Mouse (Mus musculus) MEL (cell line): ENCODE measurements at regions not wholly inside any gene's neighbourhood (a gene's known extent, or its start where the extent isn't known, plus 50 kb on each side); places are given as distances from the start of the nearest gene placed in this dataset.

ENCODE experiments used
- DNase-seq: peaks from one replicate; pipeline ENCODE4 v3.0.0; 2011; ENCODE audit warnings: low read depth, low spot score
- H3K27ac ChIP-seq: 2 replicates; pipeline ENCODE4 v1.5.1; 2012; ENCODE audit warnings: low read depth, mild to moderate bottlenecking, control low read depth, low read length, moderate library complexity; ENCODE audit not compliant: control insufficient read depth
- H3K27me3 ChIP-seq, 2 experiments: fragments of 150-350 bp in 1 of 2; sonication (generic) in 1 of 2; 2 replicates each; pipeline ENCODE4 v1.6.1; 2012; ENCODE audit warnings: low read length in 2 of 2, mild to moderate bottlenecking in 2 of 2, improper control_type of control experiment in 1 of 2, moderate library complexity in 1 of 2; ENCODE audit not compliant: insufficient read depth in 2 of 2, control insufficient read depth in 1 of 2
- H3K36me3 ChIP-seq, 2 experiments: 2 replicates each; pipeline ENCODE4 v1.6.1; 2012 to 2014; ENCODE audit warnings: low read length in 2 of 2, improper control_type of control experiment in 1 of 2, inconsistent platforms in 1 of 2, mild to moderate bottlenecking in 1 of 2; ENCODE audit not compliant: insufficient read depth in 2 of 2, control insufficient read depth in 1 of 2
- H3K4me1 ChIP-seq, 2 experiments: fragments of 150-350 bp in 1 of 2; sonication (generic) in 1 of 2; 2 replicates each; pipeline ENCODE4 v1.6.1; 2012; ENCODE audit warnings: low read length in 2 of 2, improper control_type of control experiment in 1 of 2, mild to moderate bottlenecking in 1 of 2; ENCODE audit not compliant: insufficient read depth in 2 of 2, control insufficient read depth in 1 of 2
- H3K4me3 ChIP-seq, 2 experiments: fragments of 150-350 bp in 1 of 2; sonication (generic) in 1 of 2; 2 replicates each; pipeline ENCODE4 v1.5.1; 2012; ENCODE audit warnings: low read depth in 2 of 2, low read length in 2 of 2, mild to moderate bottlenecking in 2 of 2, moderate library complexity in 2 of 2, control low read depth in 1 of 2, improper control_type of control experiment in 1 of 2; ENCODE audit not compliant: control insufficient read depth in 1 of 2, insufficient read depth in 1 of 2
- H3K79me2 ChIP-seq: 2 replicates; pipeline ENCODE4 v1.6.1; 2012; ENCODE audit warnings: mild to moderate bottlenecking, low read length, moderate library complexity; ENCODE audit not compliant: control insufficient read depth, poor library complexity, insufficient read depth
- H3K9ac ChIP-seq: 2 replicates; pipeline ENCODE4 v1.6.1; 2012; ENCODE audit warnings: low read depth, mild to moderate bottlenecking, control low read depth, low read length, moderate library complexity; ENCODE audit not compliant: control insufficient read depth, poor library complexity, severe bottlenecking
- H3K9me3 ChIP-seq: fragments of 150-350 bp; sonication (generic); replicated peaks from 2 replicates; pipeline ENCODE4 v1.6.1; 2012; ENCODE audit warnings: mild to moderate bottlenecking, low read length, improper control_type of control experiment, moderate library complexity; ENCODE audit not compliant: insufficient read depth
- BHLHE40 ChIP-seq: IDR thresholded peaks from 2 replicates; pipeline ENCODE4 v1.6.1; 2012; ENCODE audit warnings: low read depth, mild to moderate bottlenecking, inconsistent platforms, low read length, improper control_type of control experiment, borderline replicate concordance
- CHD1 ChIP-seq: IDR thresholded peaks from 2 replicates; pipeline ENCODE4 v1.6.1; 2012; ENCODE audit warnings: low read depth, mild to moderate bottlenecking, inconsistent platforms, low read length, improper control_type of control experiment
- CTCF ChIP-seq, 3 experiments: IDR thresholded peaks in 2 of 3; conservative IDR thresholded peaks in 1 of 3; 2 replicates each; pipeline ENCODE4 v1.5.1; 2011 to 2012; ENCODE audit warnings: low read length in 3 of 3, low read depth in 2 of 3, mild to moderate bottlenecking in 2 of 3, improper control_type of control experiment in 1 of 3, inconsistent platforms in 1 of 3, mixed read lengths in 1 of 3, moderate library complexity in 1 of 3; ENCODE audit not compliant: control insufficient read depth in 1 of 3, insufficient read depth in 1 of 3, poor library complexity in 1 of 3, severe bottlenecking in 1 of 3
- EP300 ChIP-seq, 2 experiments: IDR thresholded peaks; 2 replicates each; pipeline ENCODE4 v1.6.1; 2011; ENCODE audit warnings: improper control_type of control experiment in 2 of 2, low read length in 2 of 2, low read depth in 1 of 2, mild to moderate bottlenecking in 1 of 2
- ETS1 ChIP-seq: IDR thresholded peaks from 2 replicates; pipeline ENCODE4 v1.6.1; 2012; ENCODE audit warnings: low read depth, mild to moderate bottlenecking, inconsistent platforms, low read length, improper control_type of control experiment, moderate library complexity
- GATA1 ChIP-seq: IDR thresholded peaks from 2 replicates; pipeline ENCODE4 v1.6.1; 2011; ENCODE audit warnings: low read depth, low read length, improper control_type of control experiment
- HCFC1 ChIP-seq: IDR thresholded peaks from 2 replicates; pipeline ENCODE4 v1.6.1; 2012; ENCODE audit warnings: low read depth, mild to moderate bottlenecking, inconsistent platforms, low read length, improper control_type of control experiment, moderate library complexity
- JUND ChIP-seq: IDR thresholded peaks from 2 replicates; pipeline ENCODE4 v1.6.1; 2011; ENCODE audit warnings: low read depth, mild to moderate bottlenecking, improper control_type of control experiment, low read length
- MAFK ChIP-seq: IDR thresholded peaks from 2 replicates; pipeline ENCODE4 v1.6.1; 2011; ENCODE audit warnings: low read depth, mild to moderate bottlenecking, low read length, improper control_type of control experiment, borderline replicate concordance
- MAX ChIP-seq: IDR thresholded peaks from 2 replicates; pipeline ENCODE4 v1.6.1; 2011; ENCODE audit warnings: low read length, improper control_type of control experiment
- MAZ ChIP-seq: IDR thresholded peaks from 2 replicates; pipeline ENCODE4 v1.6.1; 2012; ENCODE audit warnings: low read depth, mild to moderate bottlenecking, inconsistent platforms, low read length, improper control_type of control experiment
- MYB ChIP-seq: IDR thresholded peaks from 2 replicates; pipeline ENCODE4 v1.6.1; 2011; ENCODE audit warnings: mild to moderate bottlenecking, low read depth, low read length, improper control_type of control experiment
- NELFE ChIP-seq: IDR thresholded peaks from 2 replicates; pipeline ENCODE4 v1.6.1; 2011; ENCODE audit warnings: low read depth, low read length, improper control_type of control experiment
- NRF1 ChIP-seq: IDR thresholded peaks from 2 replicates; pipeline ENCODE4 v1.6.1; 2014; ENCODE audit warnings: low read depth, mild to moderate bottlenecking, inconsistent platforms, low read length, improper control_type of control experiment, moderate library complexity; ENCODE audit not compliant: poor library complexity, insufficient read depth, severe bottlenecking
- POLR2A ChIP-seq, 2 experiments: IDR thresholded peaks; 2 replicates each; pipeline ENCODE4 v1.6.1; 2011 to 2012; ENCODE audit warnings: low read length in 2 of 2, mild to moderate bottlenecking in 2 of 2, control low read depth in 1 of 2, improper control_type of control experiment in 1 of 2, low read depth in 1 of 2, moderate library complexity in 1 of 2; ENCODE audit not compliant: control insufficient read depth in 1 of 2, insufficient read depth in 1 of 2, poor library complexity in 1 of 2
- POLR2AphosphoS2 ChIP-seq: IDR thresholded peaks from 2 replicates; pipeline ENCODE4 v1.6.1; 2011; ENCODE audit warnings: low read length, improper control_type of control experiment
- POLR2AphosphoS5 ChIP-seq: IDR thresholded peaks from 2 replicates; pipeline ENCODE4 v1.6.1; 2012; ENCODE audit warnings: low read depth, borderline replicate concordance, mild to moderate bottlenecking, inconsistent platforms, low read length, moderate library complexity, mixed read lengths
- RCOR1 ChIP-seq: IDR thresholded peaks from 2 replicates; pipeline ENCODE4 v1.6.1; 2012; ENCODE audit warnings: low read depth, mild to moderate bottlenecking, inconsistent platforms, low read length, improper control_type of control experiment
- SIN3A ChIP-seq: IDR thresholded peaks from 2 replicates; pipeline ENCODE4 v1.6.1; 2012; ENCODE audit warnings: low read length, improper control_type of control experiment, inconsistent platforms
- SMC3 ChIP-seq: IDR thresholded peaks from 2 replicates; pipeline ENCODE4 v1.6.1; 2011; ENCODE audit warnings: low read depth, low read length, improper control_type of control experiment
- TAL1 ChIP-seq: IDR thresholded peaks from 2 replicates; pipeline ENCODE4 v1.6.1; 2012; ENCODE audit warnings: mild to moderate bottlenecking, inconsistent platforms, low read length, moderate library complexity, mixed read lengths
- USF2 ChIP-seq, 2 experiments: IDR thresholded peaks; 2 replicates each; pipeline ENCODE4 v1.6.1; 2011 to 2012; ENCODE audit warnings: improper control_type of control experiment in 2 of 2, low read length in 2 of 2, borderline replicate concordance in 1 of 2, inconsistent platforms in 1 of 2, low read depth in 1 of 2, mild to moderate bottlenecking in 1 of 2; ENCODE audit not compliant: insufficient read depth in 1 of 2
- ZKSCAN1 ChIP-seq: IDR thresholded peaks from 2 replicates; pipeline ENCODE4 v1.6.1; 2012; ENCODE audit warnings: low read depth, mild to moderate bottlenecking, inconsistent platforms, low read length, improper control_type of control experiment, moderate library complexity

DNA sequence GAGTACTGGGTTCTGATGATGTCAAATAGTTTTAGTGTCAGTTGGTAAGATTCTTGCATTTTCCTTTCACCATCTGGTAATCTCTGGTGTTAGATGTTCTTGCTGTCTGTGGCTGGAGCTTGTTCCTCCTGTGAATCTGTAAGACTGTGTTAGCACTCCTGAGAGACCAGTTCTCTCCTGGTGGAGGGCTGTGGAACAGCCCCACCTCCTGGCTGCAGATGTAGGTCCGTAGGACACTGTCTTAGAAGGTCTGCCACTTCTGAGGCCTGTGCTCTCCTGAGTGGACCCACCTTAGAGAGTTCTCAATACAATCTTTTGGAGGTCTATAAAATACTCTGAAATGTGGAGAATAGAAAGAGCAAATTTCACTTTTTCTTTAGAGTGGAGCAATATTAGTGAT, 101.8 kb downstream of the H2al1n start:
- Histone ChIP-seq H3K36me3 (no peaks in the 10 kb centered on the region), H3K27ac (no peak overlapping the region), H3K27me3 (no peaks in the 10 kb centered on the region), H3K4me3 (no peak overlapping the region), H3K9ac (no peak overlapping the region), H3K9me3 (no peaks in the 10 kb centered on the region), H3K79me2 (no peaks in the 10 kb centered on the region), H3K4me1 (no peaks in the 10 kb centered on the region)
- no peak for TF ChIP-seq MYB
- no peak for TF ChIP-seq HCFC1
- no peak for TF ChIP-seq SMC3
- TF ChIP-seq MAFK, result no peak
- TF ChIP-seq RCOR1, result no peak
- TF ChIP-seq USF2 (IDR thresholded peaks at IDR 0.05; ENCODE audit: borderline replicate concordance in 1 of 2, insufficient read depth in 1 of 2, low read depth in 1 of 2, low read length in 2 of 2), result no peak
- no peak for TF ChIP-seq POLR2AphosphoS5
- peak in 1 of 3 experiments; percentile 2; a peak in 1 of 6 replicates for TF ChIP-seq CTCF (IDR thresholded peaks at IDR 0.05 in 2 of 3, conservative IDR thresholded peaks at IDR 0.05 in 1 of 3; ENCODE audit: control insufficient read depth in 1 of 3, insufficient read depth in 1 of 3, low read depth in 2 of 3, low read length in 3 of 3, poor library complexity in 1 of 3, severe bottlenecking in 1 of 3)
- DNase-seq, result no peak

- Histone ChIP-seq H3K36me3 (no peaks in the 10 kb centered on the region), H3K79me2 (no peaks in the 10 kb centered on the region), H3K27me3 (no peaks in the 10 kb centered on the region), H3K4me3 (no peak overlapping the region), H3K9ac (no peak overlapping the region), H3K4me1 (no peaks in the 10 kb centered on the region), H3K27ac (no peak overlapping the region), H3K9me3 (no peaks in the 10 kb centered on the region)
- DNase-seq, result no peak
- no peak for TF ChIP-seq CTCF (IDR thresholded peaks at IDR 0.05 in 2 of 3, conservative IDR thresholded peaks at IDR 0.05 in 1 of 3; ENCODE audit: control insufficient read depth in 1 of 3, insufficient read depth in 1 of 3, low read depth in 2 of 3, low read length in 3 of 3, poor library complexity in 1 of 3, severe bottlenecking in 1 of 3)
- TF ChIP-seq MAZ, result no peak
- TF ChIP-seq MAFK, result peak; percentile 89
- TF ChIP-seq POLR2AphosphoS2, result no peak
- no peak for TF ChIP-seq POLR2A (IDR thresholded peaks at IDR 0.05; ENCODE audit: control insufficient read depth in 1 of 2, insufficient read depth in 1 of 2, low read depth in 1 of 2, low read length in 2 of 2, poor library complexity in 1 of 2)
Measured at GRCm38 (mm10) chrX:14352416-14352815, 141.5 kb downstream of the H2al1n start.

DNA sequence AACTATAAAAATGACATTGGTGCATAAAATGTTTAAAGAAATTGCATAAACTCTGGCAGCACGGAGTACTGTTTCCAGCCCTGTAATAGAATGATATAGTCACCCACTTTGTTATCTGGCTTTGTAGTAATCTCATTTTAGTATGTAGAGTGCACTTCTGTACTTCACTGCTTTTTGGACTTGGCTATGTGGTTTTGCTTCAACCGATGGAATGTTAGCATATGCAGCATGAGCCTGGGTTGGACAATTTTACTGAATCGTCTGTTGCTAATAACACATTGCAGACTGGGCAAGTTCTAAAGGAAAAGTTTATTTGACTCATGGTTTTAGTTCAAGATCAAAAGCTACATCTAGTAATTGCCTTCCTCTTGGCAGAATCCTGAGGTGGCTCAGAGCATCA, 142.4 kb downstream of the H2al1n start:
- no peaks in the 10 kb centered on the region for H3K27me3 ChIP-seq
- no peak overlapping the region for H3K4me3 ChIP-seq
- no peaks in the 10 kb centered on the region for H3K36me3 ChIP-seq
- no peak overlapping the region for H3K27ac ChIP-seq
- TF ChIP-seq NELFE (no peak), NRF1 (no peak), ETS1 (no peak), POLR2A (IDR thresholded peaks at IDR 0.05; ENCODE audit: control insufficient read depth in 1 of 2, insufficient read depth in 1 of 2, low read depth in 1 of 2, low read length in 2 of 2, poor library complexity in 1 of 2) (no peak), ZKSCAN1 (no peak), BHLHE40 (no peak), CHD1 (no peak), SIN3A (no peak), SMC3 (no peak), MAX (no peak), GATA1 (no peak), CTCF (IDR thresholded peaks at IDR 0.05 in 2 of 3, conservative IDR thresholded peaks at IDR 0.05 in 1 of 3; ENCODE audit: control insufficient read depth in 1 of 3, insufficient read depth in 1 of 3, low read depth in 2 of 3, low read length in 3 of 3, poor library complexity in 1 of 3, severe bottlenecking in 1 of 3) (no peak), JUND (no peak), TAL1 (no peak), EP300 (IDR thresholded peaks at IDR 0.05; ENCODE audit: low read depth in 1 of 2, low read length in 2 of 2) (no peak)
- H3K9me3 ChIP-seq, result no peaks in the 10 kb centered on the region
- H3K9ac ChIP-seq, result no peak overlapping the region
- DNase-seq, result no peak
- no peaks in the 10 kb centered on the region for H3K79me2 ChIP-seq
- H3K4me1 ChIP-seq, result no peaks in the 10 kb centered on the region
